Mouse (Mus musculus) midbrain, embryonic 13.5 days (tissue): ENCODE measurements around the gene Stfa2l1. TPM values are rescaled to one million over a fixed set of nuclear protein-coding genes. Genes with fewer than 3 reads are reported as not detected.

ENCODE experiments used
- ATAC-seq: fragments of 200-750 bp; cut with Nextera tagmentation; 2 replicates; pipeline ENCODE4 v1.8.0; 2017; ENCODE audit warnings: mild to moderate bottlenecking, moderate TSS enrichment, moderate library complexity
- H3K27ac ChIP-seq: fragments of 300-500 bp; sonication (generic); 2 replicates; pipeline ENCODE4 v1.5.1; 2015; ENCODE audit warnings: inconsistent platforms, mild to moderate bottlenecking, moderate library complexity
- H3K27me3 ChIP-seq: fragments of 300-500 bp; sonication (generic); 2 replicates; pipeline ENCODE4 v1.6.1; 2015; ENCODE audit warnings: mild to moderate bottlenecking, inconsistent platforms
- H3K36me3 ChIP-seq: fragments of 300-500 bp; sonication (generic); 2 replicates; pipeline ENCODE4 v1.6.1; 2015; ENCODE audit warnings: mild to moderate bottlenecking, inconsistent platforms
- H3K4me1 ChIP-seq: fragments of 300-500 bp; sonication (generic); replicated peaks from 2 replicates; pipeline ENCODE4 v1.6.1; 2015; ENCODE audit warnings: inconsistent platforms
- H3K4me2 ChIP-seq: fragments of 300-500 bp; sonication (generic); replicated peaks from 2 replicates; pipeline ENCODE4 v1.6.1; 2015; ENCODE audit warnings: moderate library complexity, mild to moderate bottlenecking, inconsistent platforms
- H3K4me3 ChIP-seq: fragments of 300-500 bp; sonication (generic); replicated peaks from 2 replicates; pipeline ENCODE4 v1.5.1; 2015; ENCODE audit warnings: mild to moderate bottlenecking, inconsistent platforms
- H3K9ac ChIP-seq: fragments of 300-500 bp; sonication (generic); replicated peaks from 2 replicates; pipeline ENCODE4 v1.6.1; 2015; ENCODE audit warnings: mild to moderate bottlenecking, inconsistent platforms
- H3K9me3 ChIP-seq: fragments of 300-500 bp; sonication (generic); 2 replicates; pipeline ENCODE4 v1.6.1; 2016; ENCODE audit warnings: mild to moderate bottlenecking, inconsistent platforms
- WGBS: fragments of 180-500 bp; shearing (Covaris S2); methylation state at CpG from one replicate; pipeline ENCODE4 v1.1.7; 2015; 5-methylcytosine and 5-hydroxymethylcytosine counted together
- polyA plus RNA-seq: library from polyadenylated mRNA; unstranded; fragments of >200 nt; fragmentation: Nextera tagmentation; extraction: Ambion mirVana; gene quantifications from 2 replicates; pipeline ENCODE4 v1.2.1, GENCODE M21; 2015

Gene Stfa2l1
- polyA plus RNA-seq, 1 experiment from 2014 or later, result 0.59 TPM

DNA sequence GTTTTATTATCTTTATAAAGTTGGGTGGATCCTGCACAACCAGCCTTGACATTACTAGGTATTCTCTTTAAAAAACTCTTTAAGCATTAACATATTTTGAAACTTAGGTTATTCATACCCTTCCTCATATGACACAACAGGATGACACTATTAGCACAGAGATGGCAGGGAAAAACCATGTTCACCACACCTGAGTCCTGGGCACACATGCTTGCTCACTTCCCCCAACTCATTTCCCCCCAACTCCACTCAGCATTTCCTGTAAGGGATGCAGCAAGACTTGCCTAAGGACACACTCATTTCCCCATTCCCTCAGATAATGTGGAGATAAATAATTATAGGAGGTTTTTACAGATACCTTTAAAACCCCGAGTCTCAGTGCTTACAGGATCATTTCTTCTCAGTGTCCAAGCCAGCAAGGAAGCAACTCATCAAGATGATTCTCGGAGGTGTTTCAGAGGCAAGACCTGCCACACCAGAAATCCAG lies 53.4 kb downstream of the Stfa2l1 start, which contains the start of gene Gm5416:
TSS of gene Gm5416 (plus strand) at position 437 of the 487 bp plus-strand sequence.
- WGBS, result 90% methylated on average over 2 of the region's 2 CpGs
- Histone ChIP-seq H3K9me3 (no peaks in the 10 kb centered on the region), H3K27ac (no peak within 1 kb of the TSS), H3K9ac (no peak within 1 kb of the TSS), H3K4me2 (no peak within 1 kb of the TSS), H3K27me3 (no peaks in the 10 kb centered on the region), H3K4me3 (no peak within 1 kb of the TSS), H3K4me1 (no peaks in the 10 kb centered on the region), H3K36me3 (no peaks in the 10 kb centered on the region)
- no peak for ATAC-seq

Other genes with a start within 250 kb of the Stfa2l1 start
- gene Parp9, start 218.3 kb upstream of the Stfa2l1 start, polyA plus RNA-seq, result 1.5 and 1.8 TPM in 2 replicates
- gene Dtx3l, start 217.7 kb upstream of the Stfa2l1 start, polyA plus RNA-seq, result 1.3 and 1.4 TPM in 2 replicates
- 79.8 and 84.1 TPM in 2 replicates for gene Kpna1, start 178.1 kb upstream of the Stfa2l1 start, polyA plus RNA-seq
- gene Wdr5b, start 115.6 kb upstream of the Stfa2l1 start, polyA plus RNA-seq, result 14.5 and 14.8 TPM in 2 replicates
- gene Fam162a, start 85.2 kb upstream of the Stfa2l1 start, polyA plus RNA-seq, result 158 and 170 TPM in 2 replicates
- 44.8 and 45.6 TPM in 2 replicates for gene Ccdc58, start 85.1 kb upstream of the Stfa2l1 start, polyA plus RNA-seq
- not detected in 2 replicates for gene Csta1, start 25.6 kb upstream of the Stfa2l1 start, polyA plus RNA-seq
- gene Gm5483, start 27.4 kb downstream of the Stfa2l1 start, polyA plus RNA-seq, result 1.1 TPM in 1 of 2 replicates, not detected in the other
- not detected in 2 replicates for gene Gm5416, start 53.6 kb downstream of the Stfa2l1 start, polyA plus RNA-seq
- gene 2010005H15Rik, start 64.7 kb downstream of the Stfa2l1 start, polyA plus RNA-seq, result 1.4 TPM in 1 of 2 replicates, not detected in the other
- 0.48 and 1.0 TPM in 2 replicates for gene Stfa1, start 120.1 kb downstream of the Stfa2l1 start, polyA plus RNA-seq
- not detected in 2 replicates for gene BC117090, start 177.5 kb downstream of the Stfa2l1 start, polyA plus RNA-seq
- 0.71 TPM in 1 of 2 replicates, not detected in the other for gene BC100530, start 210.9 kb downstream of the Stfa2l1 start, polyA plus RNA-seq